Mouse (Mus musculus): ENCODE measurements around the gene Trim80.

- TF ChIP-seq MAFK (IDR thresholded peaks at IDR 0.05; ENCODE audit: insufficient read depth, low read depth, low read length) (no peak), ZC3H11A (IDR thresholded peaks at IDR 0.05; ENCODE audit: borderline replicate concordance, low read depth, low read length) (no peak), CHD2 (IDR thresholded peaks at IDR 0.05; ENCODE audit: low read depth, low read length) (no peak)
These were observed 15.8 kb downstream of the Trim80 start for GRCm38 (mm10) chr11:115456182-115456581.

Data from ES-E14 (cell line).